Mouse (Mus musculus): ENCODE data around the gene Ttc34. TPM values are rescaled to one million over a fixed set of nuclear protein-coding genes. Genes with fewer than 3 reads are reported as not detected.

Gene Ttc34
- total and polyA plus RNA-seq, 3 experiments, result 0.09 to 0.31 (median 0.10) TPM

DNA sequence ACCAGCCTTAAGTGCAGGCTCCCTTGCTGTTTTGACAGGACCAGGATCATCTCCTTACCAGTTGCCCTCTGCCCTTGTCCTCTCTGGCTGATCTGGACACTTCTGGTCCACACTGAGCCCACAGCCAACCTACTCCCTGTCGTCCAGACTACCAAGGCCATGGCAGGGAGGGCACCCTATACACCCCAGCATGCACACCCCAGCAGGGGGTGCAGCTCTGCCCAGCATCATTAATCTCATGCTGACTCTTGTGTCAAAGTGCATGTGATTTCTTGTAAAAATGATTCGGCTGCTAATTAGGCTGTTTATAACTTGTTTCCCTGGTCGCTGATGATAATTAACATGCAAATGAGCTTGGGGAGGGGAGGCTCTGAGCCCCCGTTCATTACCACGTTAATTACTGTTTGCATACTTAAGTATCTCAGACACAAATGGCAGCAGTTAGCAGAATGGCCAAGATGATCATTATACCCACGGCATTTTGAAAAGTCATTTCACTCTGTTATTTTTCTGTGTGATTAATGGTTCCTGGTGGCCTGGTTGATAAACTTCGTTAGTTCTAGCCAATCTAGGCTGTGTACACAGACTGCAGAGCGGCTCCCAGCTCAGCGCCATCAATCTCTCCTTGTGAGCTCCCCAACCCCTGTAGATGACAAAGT lies 5.2 kb upstream of the Ttc34 start:
- WGBS, result 59% methylated on average over 9 of the region's 9 CpGs
- Histone ChIP-seq H3K79me2 (replicated peaks; ENCODE audit: control insufficient read depth, insufficient read depth, low read length) (no peaks in the 10 kb centered on the region), H3K9ac (ENCODE audit: low read depth, low read length) (no peak overlapping the region), H3K27me3 (ENCODE audit: control insufficient read depth, insufficient read depth, low read length) (no peaks in the 10 kb centered on the region), H3K36me3 (ENCODE audit: control insufficient read depth, insufficient read depth, low read length) (no peaks in the 10 kb centered on the region), H3K4me1 (ENCODE audit: control insufficient read depth, insufficient read depth, low read length) (peaks cover 4% of the 10 kb centered on the region; the same call in 1 of the 2 replicates), H3K27ac (no peak overlapping the region), H3K4me3 (no peak overlapping the region)
- DNase-seq, result no peak
- intact Hi-C loops (cut with DNase I), result no loop called here
- no peak for TF ChIP-seq POLR2A (IDR thresholded peaks at IDR 0.05; ENCODE audit: insufficient read depth, low read depth, low read length)
- no peak for TF ChIP-seq EP300 (IDR thresholded peaks at IDR 0.05; ENCODE audit: insufficient read depth, low read depth, low read length)
- no peak for TF ChIP-seq CTCF (IDR thresholded peaks at IDR 0.05)

DNA sequence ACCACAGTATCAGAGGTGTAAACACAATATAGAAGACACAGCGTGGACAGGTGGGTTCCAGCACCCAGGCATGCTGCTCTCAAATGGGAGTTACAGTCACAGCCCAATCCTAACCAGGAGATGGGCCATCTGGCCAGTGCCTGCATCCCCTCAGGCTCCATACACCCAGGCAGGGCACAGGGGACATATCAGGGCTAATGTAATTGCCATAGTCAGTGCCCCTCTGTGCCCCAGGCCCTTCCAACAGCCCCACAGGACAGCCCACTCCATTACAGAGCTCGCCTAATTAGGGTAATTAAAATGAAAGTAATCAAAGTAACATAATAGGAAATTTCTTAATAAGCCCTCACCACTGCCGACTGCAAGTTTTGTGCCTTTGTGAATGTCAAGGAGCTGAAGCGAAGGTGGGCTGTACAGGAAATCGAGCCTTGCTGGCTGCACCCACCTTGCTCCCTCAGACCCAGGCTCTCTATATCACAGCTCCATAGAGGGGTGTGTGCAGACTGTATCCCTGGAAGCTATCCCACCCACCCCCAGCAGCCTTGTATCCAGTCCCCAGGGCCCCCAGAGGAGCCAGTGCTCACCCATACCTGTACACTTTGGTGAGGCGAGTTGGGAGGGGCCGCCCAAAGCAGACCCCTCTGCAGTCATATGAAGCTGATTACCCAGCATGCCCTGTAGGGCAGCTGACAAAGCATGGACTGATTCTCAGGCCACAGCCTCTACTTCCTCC lies 910 bp upstream of the Ttc34 start:
- no peak for TF ChIP-seq EP300 (IDR thresholded peaks at IDR 0.05; ENCODE audit: insufficient read depth, low read depth, low read length)
- no peak for TF ChIP-seq CTCF (IDR thresholded peaks at IDR 0.05)
- TF ChIP-seq POLR2A (IDR thresholded peaks at IDR 0.05; ENCODE audit: insufficient read depth, low read depth, low read length), result no peak

DNA sequence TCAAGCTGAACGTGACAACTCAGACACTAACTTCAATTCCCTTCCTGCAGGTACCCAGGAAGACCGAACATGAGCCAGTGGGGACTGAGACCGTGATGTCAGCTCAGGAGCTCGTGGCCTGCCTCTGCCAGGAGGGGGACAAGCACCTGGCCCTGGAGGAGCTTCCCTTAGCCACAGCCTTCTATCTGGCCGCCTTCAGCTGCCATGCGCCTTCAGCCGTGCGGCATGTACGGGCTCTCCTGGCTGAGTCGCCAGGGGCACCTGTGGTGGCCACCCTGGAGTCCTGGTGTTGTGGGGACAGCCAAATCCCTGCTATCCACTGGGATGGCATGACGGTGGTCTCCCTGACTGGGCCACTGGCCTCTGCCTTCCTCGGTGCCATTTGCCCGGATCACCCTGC lies 1.5 kb downstream of the Ttc34 start:
- Histone ChIP-seq H3K9ac (ENCODE audit: low read depth, low read length) (no peak overlapping the region), H3K79me2 (replicated peaks; ENCODE audit: control insufficient read depth, insufficient read depth, low read length) (no peaks in the 10 kb centered on the region), H3K36me3 (ENCODE audit: control insufficient read depth, insufficient read depth, low read length) (no peaks in the 10 kb centered on the region), H3K27me3 (ENCODE audit: control insufficient read depth, insufficient read depth, low read length) (no peaks in the 10 kb centered on the region), H3K27ac (no peak overlapping the region), H3K4me3 (no peak overlapping the region), H3K4me1 (ENCODE audit: control insufficient read depth, insufficient read depth, low read length) (no peaks in the 10 kb centered on the region)
- intact Hi-C loops (cut with DNase I), result no loop called here
- no peak for TF ChIP-seq CTCF (IDR thresholded peaks at IDR 0.05)
- TF ChIP-seq EP300 (IDR thresholded peaks at IDR 0.05; ENCODE audit: insufficient read depth, low read depth, low read length), result no peak
- TF ChIP-seq POLR2A (IDR thresholded peaks at IDR 0.05; ENCODE audit: insufficient read depth, low read depth, low read length), result no peak
- DNase-seq, result no peak
- 85% methylated on average over 13 of the region's 13 CpGs for WGBS

More for the DNA sequence above, 910 bp upstream of the Ttc34 start:
- 79% methylated on average over 7 of the region's 7 CpGs for WGBS
- H3K79me2 ChIP-seq (replicated peaks; ENCODE audit: control insufficient read depth, insufficient read depth, low read length), result no peaks in the 10 kb centered on the region
- H3K36me3 ChIP-seq (ENCODE audit: control insufficient read depth, insufficient read depth, low read length), result no peaks in the 10 kb centered on the region
- no peaks in the 10 kb centered on the region for H3K4me1 ChIP-seq (ENCODE audit: control insufficient read depth, insufficient read depth, low read length)
- H3K4me3 ChIP-seq, result no peak overlapping the region
- H3K27me3 ChIP-seq (ENCODE audit: control insufficient read depth, insufficient read depth, low read length), result no peaks in the 10 kb centered on the region
- no peak overlapping the region for H3K27ac ChIP-seq
- H3K9ac ChIP-seq (ENCODE audit: low read depth, low read length), result no peak overlapping the region
- DNase-seq, result no peak
- intact Hi-C loops (cut with DNase I), result no loop called here

DNA sequence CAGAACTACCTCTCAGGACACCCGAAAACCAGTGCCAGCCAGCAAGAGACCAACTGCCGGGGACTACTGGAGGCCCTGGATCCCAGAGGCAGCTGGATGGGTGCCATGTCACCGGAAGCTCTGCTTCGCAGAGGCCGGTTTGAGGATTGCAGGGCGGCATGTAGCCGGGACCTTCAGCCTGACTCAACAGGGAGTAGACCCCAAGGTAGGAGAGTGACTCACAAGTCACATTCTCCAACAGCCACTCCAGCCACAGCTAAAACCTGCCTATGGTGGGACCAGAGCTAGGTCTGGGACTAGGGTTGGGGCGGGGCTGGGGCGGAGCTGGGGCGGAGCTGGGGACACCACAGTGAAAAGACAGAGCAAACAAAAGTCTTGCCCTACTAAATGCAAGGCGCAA lies 2.1 kb downstream of the Ttc34 start:
- 38% methylated on average over 11 of the region's 11 CpGs for WGBS
- H3K36me3 ChIP-seq (ENCODE audit: control insufficient read depth, insufficient read depth, low read length), result no peaks in the 10 kb centered on the region
- no peak overlapping the region for H3K27ac ChIP-seq
- no peaks in the 10 kb centered on the region for H3K27me3 ChIP-seq (ENCODE audit: control insufficient read depth, insufficient read depth, low read length)
- H3K9ac ChIP-seq (ENCODE audit: low read depth, low read length), result no peak overlapping the region
- no peak overlapping the region for H3K4me3 ChIP-seq
- DNase-seq, result no peak
- H3K4me1 ChIP-seq (ENCODE audit: control insufficient read depth, insufficient read depth, low read length), result no peaks in the 10 kb centered on the region
- no peaks in the 10 kb centered on the region for H3K79me2 ChIP-seq (replicated peaks; ENCODE audit: control insufficient read depth, insufficient read depth, low read length)
- intact Hi-C loops (cut with DNase I), result no loop called here
- no peak for TF ChIP-seq CTCF (IDR thresholded peaks at IDR 0.05)
- no peak for TF ChIP-seq POLR2A (IDR thresholded peaks at IDR 0.05; ENCODE audit: insufficient read depth, low read depth, low read length)
- TF ChIP-seq EP300 (IDR thresholded peaks at IDR 0.05; ENCODE audit: insufficient read depth, low read depth, low read length), result no peak

DNA sequence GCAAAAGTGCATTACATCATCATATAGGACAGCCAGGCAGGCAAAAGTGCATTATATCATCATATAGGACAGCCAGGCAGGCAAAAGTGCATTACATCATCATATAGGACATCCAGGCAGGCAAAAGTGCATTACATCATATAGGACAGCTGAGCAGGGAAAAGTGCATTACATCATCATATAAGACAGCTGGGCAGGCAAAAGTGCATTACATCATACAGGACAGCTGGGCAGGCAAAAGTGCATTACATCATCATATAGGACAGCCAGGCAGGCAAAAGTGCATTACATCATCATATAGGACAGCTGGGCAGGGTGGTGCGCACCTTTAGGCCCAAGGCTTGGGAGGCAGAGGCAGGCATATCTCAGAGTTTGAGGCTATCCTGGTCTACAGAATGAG lies 15.4 kb downstream of the Ttc34 start:
- DNase-seq, result no peak
- TF ChIP-seq CTCF (IDR thresholded peaks at IDR 0.05) (no peak), POLR2A (IDR thresholded peaks at IDR 0.05; ENCODE audit: insufficient read depth, low read depth, low read length) (no peak), EP300 (IDR thresholded peaks at IDR 0.05; ENCODE audit: insufficient read depth, low read depth, low read length) (no peak)
- 90% methylated on average over 1 of the region's 1 CpGs for WGBS

DNA sequence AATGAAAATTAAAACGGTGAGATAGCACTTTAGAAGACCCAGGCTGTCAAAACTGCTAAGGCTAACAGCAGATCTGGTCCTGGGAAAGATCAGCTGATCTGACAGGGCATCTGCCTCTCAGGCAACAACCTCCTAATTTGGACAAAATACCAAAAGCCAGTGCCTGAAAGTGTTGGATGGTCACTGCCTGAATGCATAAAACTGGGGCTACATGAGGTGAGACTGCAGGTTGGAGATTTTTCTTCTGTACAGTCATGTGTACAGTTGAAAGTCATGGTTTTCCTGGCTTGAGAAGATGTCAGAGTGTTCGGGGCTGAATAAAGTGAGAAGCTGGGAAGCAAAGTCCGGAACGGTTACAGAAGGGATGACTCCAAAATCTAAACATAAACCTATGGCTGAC lies 16.6 kb downstream of the Ttc34 start:
- 48% methylated on average over 4 of the region's 4 CpGs for WGBS
- TF ChIP-seq POLR2A (IDR thresholded peaks at IDR 0.05; ENCODE audit: insufficient read depth, low read depth, low read length) (no peak), CTCF (IDR thresholded peaks at IDR 0.05) (no peak), EP300 (IDR thresholded peaks at IDR 0.05; ENCODE audit: insufficient read depth, low read depth, low read length) (no peak)
- no peak overlapping the region for H3K4me3 ChIP-seq
- no peaks in the 10 kb centered on the region; the same call in 1 of the 2 replicates for H3K4me1 ChIP-seq (ENCODE audit: control insufficient read depth, insufficient read depth, low read length)
- no peak overlapping the region for H3K9ac ChIP-seq (ENCODE audit: low read depth, low read length)
- intact Hi-C loops (cut with DNase I), result no loop called here
- DNase-seq, result no peak
- no peaks in the 10 kb centered on the region for H3K79me2 ChIP-seq (replicated peaks; ENCODE audit: control insufficient read depth, insufficient read depth, low read length)
- H3K36me3 ChIP-seq (ENCODE audit: control insufficient read depth, insufficient read depth, low read length), result no peaks in the 10 kb centered on the region
- H3K27me3 ChIP-seq (ENCODE audit: control insufficient read depth, insufficient read depth, low read length), result peaks cover 6% of the 10 kb centered on the region; the same call in 1 of the 2 replicates
- H3K27ac ChIP-seq, result no peak overlapping the region

More for the DNA sequence above, 15.4 kb downstream of the Ttc34 start:
- H3K4me3 ChIP-seq, result no peak overlapping the region
- intact Hi-C loops (cut with DNase I), result no loop called here
- H3K79me2 ChIP-seq (replicated peaks; ENCODE audit: control insufficient read depth, insufficient read depth, low read length), result no peaks in the 10 kb centered on the region
- no peaks in the 10 kb centered on the region for H3K36me3 ChIP-seq (ENCODE audit: control insufficient read depth, insufficient read depth, low read length)
- no peaks in the 10 kb centered on the region; the same call in 1 of the 2 replicates for H3K4me1 ChIP-seq (ENCODE audit: control insufficient read depth, insufficient read depth, low read length)
- peaks cover 6% of the 10 kb centered on the region; the same call in 1 of the 2 replicates for H3K27me3 ChIP-seq (ENCODE audit: control insufficient read depth, insufficient read depth, low read length)
- no peak overlapping the region for H3K27ac ChIP-seq
- H3K9ac ChIP-seq (ENCODE audit: low read depth, low read length), result no peak overlapping the region
